Mouse (Mus musculus) liver, embryonic 14.5 days (tissue): Measurements from ENCODE around the gene Insr.

ENCODE experiments used
- CTCF ChIP-seq: IDR thresholded peaks from 2 replicates; pipeline ENCODE4 v1.5.1; 2016; ENCODE audit warnings: antibody characterized with exemption, low read depth, control low read depth
- EP300 ChIP-seq: IDR thresholded peaks from 2 replicates; pipeline ENCODE4 v1.6.1; 2016; ENCODE audit warnings: antibody characterized with exemption, low read depth

DNA sequence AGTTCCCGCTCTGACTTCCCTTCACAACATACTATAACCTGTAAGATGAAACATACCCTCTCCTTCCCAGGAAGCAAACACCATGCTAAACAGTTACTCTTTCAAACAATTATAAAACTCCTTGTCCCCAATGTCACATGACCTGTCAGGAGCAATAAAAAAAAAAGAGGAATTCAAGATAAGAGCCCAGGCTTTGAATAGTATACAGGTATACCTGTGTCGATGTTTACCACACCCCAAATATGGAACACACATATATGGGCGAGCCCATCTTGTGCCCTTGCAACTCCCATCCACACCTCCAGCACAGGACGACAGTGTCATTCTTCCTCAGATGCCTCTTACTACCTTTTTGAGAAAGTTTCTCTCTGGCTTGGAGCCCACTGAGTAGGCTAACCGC lies 18.3 kb downstream of the Insr start:
- TF ChIP-seq CTCF (no peak), EP300 (no peak)
